Mouse (Mus musculus) midbrain, postnatal 0 days (tissue): ENCODE measurements at regions not wholly inside any gene's neighbourhood (a gene's known extent, or its start where the extent isn't known, plus 50 kb on each side); places are given as distances from the start of the nearest gene placed in this dataset.

Experiments
- ATAC-seq: fragments of 200-750 bp; cut with Nextera tagmentation; 2 replicates; pipeline ENCODE4 v1.8.0; 2017; ENCODE audit warnings: moderate number of reproducible peaks, mild to moderate bottlenecking, moderate TSS enrichment, moderate library complexity; ENCODE audit not compliant: low FRiP score
- DNase-seq: peaks from one replicate; pipeline ENCODE4 v3.0.0-alpha.2; 2015; ENCODE audit warnings: low spot score
- H3K27ac ChIP-seq: fragments of 300-500 bp; sonication (generic); 2 replicates; pipeline ENCODE4 v1.5.1; 2014; ENCODE audit warnings: low read depth, mild to moderate bottlenecking, low read length, mixed read lengths
- H3K27me3 ChIP-seq: fragments of 300-500 bp; sonication (generic); 2 replicates; pipeline ENCODE4 v1.6.1; 2014; ENCODE audit warnings: low read length, control low read depth, mixed read lengths; ENCODE audit not compliant: insufficient read depth
- H3K36me3 ChIP-seq: fragments of 300-500 bp; sonication (generic); 2 replicates; pipeline ENCODE4 v1.6.1; 2014; ENCODE audit warnings: low read length, control low read depth, mixed read lengths; ENCODE audit not compliant: insufficient read depth
- H3K4me1 ChIP-seq: fragments of 300-500 bp; sonication (generic); 2 replicates; pipeline ENCODE4 v1.6.1; 2014; ENCODE audit warnings: mild to moderate bottlenecking, control low read depth, antibody characterized with exemption, low read length, mixed read lengths; ENCODE audit not compliant: insufficient read depth
- H3K4me2 ChIP-seq: fragments of 300-500 bp; sonication (generic); 2 replicates; pipeline ENCODE4 v1.6.1; 2014; ENCODE audit warnings: low read depth, mild to moderate bottlenecking, low read length, mixed read lengths; ENCODE audit not compliant: poor library complexity, severe bottlenecking
- H3K4me3 ChIP-seq: fragments of 300-500 bp; sonication (generic); 2 replicates; pipeline ENCODE4 v1.5.1; 2014; ENCODE audit warnings: low read depth, mild to moderate bottlenecking, low read length, moderate library complexity
- H3K9ac ChIP-seq: fragments of 300-500 bp; sonication (generic); replicated peaks from 2 replicates; pipeline ENCODE4 v1.6.1; 2014; ENCODE audit warnings: mild to moderate bottlenecking, low read length, moderate library complexity, mixed read lengths; ENCODE audit not compliant: poor library complexity, severe bottlenecking
- H3K9me3 ChIP-seq: fragments of 300-500 bp; sonication (generic); 2 replicates; pipeline ENCODE4 v1.6.1; 2016; ENCODE audit warnings: low read length, control low read depth
- CTCF ChIP-seq: IDR thresholded peaks from 2 replicates; pipeline ENCODE4 v1.5.1; 2016; ENCODE audit warnings: antibody characterized with exemption, mild to moderate bottlenecking
- WGBS: fragments of 180-500 bp; shearing (Covaris S2); extraction: QIAGEN DNeasy Blood & Tissue Kit; methylation state at CpG from one replicate; pipeline ENCODE4 v1.1.7; 2014; 5-methylcytosine and 5-hydroxymethylcytosine counted together

DNA sequence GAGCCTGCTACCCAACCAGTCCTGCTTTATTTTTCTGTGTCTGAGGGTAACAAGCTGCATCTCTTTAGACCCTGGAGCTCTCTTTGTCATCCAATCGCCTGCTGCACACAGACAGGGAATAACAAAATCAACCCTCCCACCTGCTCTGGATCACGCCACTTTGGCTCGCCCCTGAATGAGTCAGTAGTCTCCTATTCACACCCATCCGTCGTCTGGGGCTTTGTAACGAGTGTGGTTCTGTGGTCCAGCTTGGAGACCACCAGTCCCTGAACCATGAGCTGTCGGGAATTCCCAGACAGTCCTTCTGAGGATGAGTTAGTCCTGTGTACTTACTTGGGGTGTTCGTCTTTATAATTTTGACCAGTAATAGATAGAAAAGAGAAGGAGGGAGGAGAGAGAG, 248.7 kb downstream of the Tgfb2 start:
- no peaks in the 10 kb centered on the region for H3K9me3 ChIP-seq
- H3K9ac ChIP-seq: no peak overlapping the region
- H3K27ac ChIP-seq: no peak overlapping the region
- H3K36me3 ChIP-seq: no peaks in the 10 kb centered on the region
- H3K4me3 ChIP-seq: no peak overlapping the region
- ATAC-seq: no peak
- no peak for DNase-seq
- TF ChIP-seq CTCF: no peak
- no peak overlapping the region for H3K4me2 ChIP-seq
- H3K4me1 ChIP-seq: no peaks in the 10 kb centered on the region
- H3K27me3 ChIP-seq: no peaks in the 10 kb centered on the region
- WGBS: 76% methylated on average over 8 of the region's 8 CpGs

DNA sequence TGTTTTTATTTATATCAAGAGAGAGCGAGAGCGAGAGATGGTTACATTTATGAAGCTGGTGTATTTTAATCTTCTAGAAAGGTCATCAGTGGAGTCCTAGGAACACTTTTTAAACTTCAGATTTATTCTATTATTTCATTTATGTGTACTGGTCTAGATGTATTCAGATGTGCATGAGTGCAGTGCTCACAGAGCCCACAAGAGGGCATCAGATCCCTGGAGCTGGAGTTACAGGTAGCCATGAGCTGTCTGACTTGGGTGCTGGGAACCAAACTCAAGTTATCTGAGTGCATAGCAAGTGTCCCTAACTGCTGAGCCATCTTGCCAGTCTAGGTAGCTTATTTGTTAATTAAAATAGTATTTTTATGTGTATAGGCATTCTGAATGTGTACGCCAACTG, 249.7 kb downstream of the Tgfb2 start:
- no peaks in the 10 kb centered on the region for H3K9me3 ChIP-seq
- DNase-seq: no peak
- H3K4me2 ChIP-seq: no peak overlapping the region
- H3K4me1 ChIP-seq: no peaks in the 10 kb centered on the region
- no peak for ATAC-seq
- peak; percentile 53 for TF ChIP-seq CTCF
- no peak overlapping the region for H3K9ac ChIP-seq
- no peak overlapping the region for H3K4me3 ChIP-seq
- H3K27ac ChIP-seq: no peak overlapping the region
- no peaks in the 10 kb centered on the region for H3K27me3 ChIP-seq
- no peaks in the 10 kb centered on the region for H3K36me3 ChIP-seq
- 98% methylated on average over 3 of the region's 3 CpGs for WGBS

DNA sequence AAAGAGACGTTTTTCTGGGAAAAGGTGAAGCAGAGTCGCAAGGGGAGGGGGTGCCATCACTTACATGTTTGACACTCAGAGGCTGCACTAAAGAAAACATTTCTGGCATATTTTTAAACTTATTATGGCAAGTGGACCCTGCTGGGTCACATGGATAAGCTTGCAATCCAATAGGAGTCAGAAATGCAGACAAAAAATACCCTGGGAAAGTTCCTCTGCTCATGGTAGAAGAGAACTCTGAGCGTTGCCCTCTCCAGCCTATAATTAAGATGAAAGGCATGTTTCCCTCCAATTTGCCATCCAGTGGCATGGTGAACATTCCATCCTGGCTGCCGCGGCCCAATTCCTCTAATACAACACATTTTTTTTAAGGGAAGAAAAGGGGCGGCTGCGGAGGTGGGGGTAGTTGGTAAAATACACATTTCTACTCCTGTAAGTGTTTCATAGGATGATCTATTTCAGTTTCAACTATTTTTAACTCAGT, 250.6 kb downstream of the Tgfb2 start:
- 86% methylated on average over 7 of the region's 7 CpGs for WGBS
- no peaks in the 10 kb centered on the region for H3K27me3 ChIP-seq
- no peaks in the 10 kb centered on the region for H3K4me1 ChIP-seq
- no peak overlapping the region for H3K4me3 ChIP-seq
- no peak overlapping the region for H3K4me2 ChIP-seq
- no peaks in the 10 kb centered on the region for H3K9me3 ChIP-seq
- H3K9ac ChIP-seq: no peak overlapping the region
- no peak for ATAC-seq
- no peak for TF ChIP-seq CTCF
- DNase-seq: no peak
- H3K36me3 ChIP-seq: no peaks in the 10 kb centered on the region
- no peak overlapping the region for H3K27ac ChIP-seq

DNA sequence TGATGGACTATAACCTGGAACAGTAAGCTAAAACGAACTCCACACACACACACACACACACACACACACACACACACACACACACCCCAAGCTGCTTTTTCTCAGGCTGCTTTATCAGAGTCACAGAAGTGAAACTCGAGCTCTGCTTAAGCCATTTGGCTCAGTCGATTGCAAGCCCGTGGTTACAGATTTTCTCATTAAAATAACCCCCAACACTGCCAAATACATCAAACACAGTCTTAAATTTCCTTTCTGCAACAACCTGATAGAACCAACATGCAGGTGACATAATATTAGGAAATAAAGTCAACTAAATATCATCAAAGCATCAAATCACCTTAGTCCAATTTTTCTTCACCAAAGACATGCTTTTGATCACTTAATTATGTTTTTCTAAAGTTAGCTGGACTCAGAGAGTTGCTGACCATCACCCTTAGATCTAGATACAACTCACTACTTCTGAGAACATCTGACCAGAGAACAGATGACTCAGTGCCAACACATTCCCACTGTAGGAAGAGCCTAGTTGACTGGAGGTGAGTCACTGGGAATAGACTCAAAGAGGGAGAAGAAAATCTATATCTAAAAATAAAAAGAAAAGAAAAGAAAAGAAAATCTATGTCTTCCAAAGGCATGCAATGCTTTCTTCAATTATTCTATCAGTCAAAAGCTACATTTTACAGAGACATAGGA, 251.2 kb downstream of the Tgfb2 start:
- H3K4me1 ChIP-seq: no peaks in the 10 kb centered on the region
- WGBS: 63% methylated on average over 4 of the region's 4 CpGs

DNA sequence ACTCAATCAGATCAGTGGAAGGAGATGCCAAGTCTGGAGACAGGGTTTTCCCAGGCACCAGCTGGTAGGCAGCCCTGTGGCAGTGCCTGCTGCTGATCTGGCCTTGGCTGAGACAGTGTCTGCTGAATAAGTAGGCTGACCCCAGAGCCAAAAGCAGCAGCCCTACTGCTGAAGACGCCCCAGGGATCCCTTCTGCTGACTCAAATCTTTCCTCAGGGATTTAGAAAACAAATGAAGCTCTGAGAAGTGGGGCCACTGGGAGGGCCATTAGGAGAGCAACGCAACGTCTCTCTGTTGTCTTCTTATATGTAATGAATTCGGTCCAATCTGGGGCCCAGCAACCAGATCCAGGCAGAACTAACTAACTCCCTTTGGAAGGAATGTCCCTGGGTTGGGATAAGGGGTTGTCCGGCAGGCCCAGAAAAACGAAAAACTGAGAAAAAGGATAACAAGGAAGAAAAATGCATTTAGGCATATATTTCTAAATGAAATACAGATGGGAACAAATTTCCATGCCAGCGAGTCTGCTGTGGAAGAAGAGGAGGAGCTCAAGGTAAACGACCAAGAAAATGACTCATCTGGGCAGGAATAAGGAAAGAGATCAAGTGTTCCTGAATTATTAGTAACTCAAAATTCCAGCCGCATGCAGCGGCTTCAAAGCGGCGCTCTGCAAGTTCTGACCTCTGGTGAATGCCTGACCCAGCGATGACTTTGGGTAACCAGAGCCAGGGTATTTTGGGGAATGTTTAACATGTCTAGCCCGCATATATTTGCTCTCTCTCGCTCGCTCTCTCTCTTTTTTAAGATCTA, 256.7 kb downstream of the Tgfb2 start:
- no peaks in the 10 kb centered on the region for H3K4me1 ChIP-seq
- H3K36me3 ChIP-seq: no peaks in the 10 kb centered on the region
- no peaks in the 10 kb centered on the region for H3K27me3 ChIP-seq
- no peak overlapping the region for H3K27ac ChIP-seq
- H3K9ac ChIP-seq: no peak overlapping the region
- peak; percentile 73 for DNase-seq
- ATAC-seq: no peak
- TF ChIP-seq CTCF: no peak
- no peak overlapping the region for H3K4me3 ChIP-seq
- 45% methylated on average over 16 of the region's 16 CpGs for WGBS
- no peak overlapping the region for H3K4me2 ChIP-seq
- H3K9me3 ChIP-seq: no peaks in the 10 kb centered on the region

More for the DNA sequence above, 251.2 kb downstream of the Tgfb2 start:
- TF ChIP-seq CTCF: no peak
- Histone ChIP-seq H3K9ac (no peak overlapping the region), H3K27me3 (no peaks in the 10 kb centered on the region), H3K36me3 (no peaks in the 10 kb centered on the region), H3K27ac (no peak overlapping the region), H3K4me3 (no peak overlapping the region), H3K4me2 (no peak overlapping the region), H3K9me3 (no peaks in the 10 kb centered on the region)
- DNase-seq (no peak), ATAC-seq (no peak)

DNA sequence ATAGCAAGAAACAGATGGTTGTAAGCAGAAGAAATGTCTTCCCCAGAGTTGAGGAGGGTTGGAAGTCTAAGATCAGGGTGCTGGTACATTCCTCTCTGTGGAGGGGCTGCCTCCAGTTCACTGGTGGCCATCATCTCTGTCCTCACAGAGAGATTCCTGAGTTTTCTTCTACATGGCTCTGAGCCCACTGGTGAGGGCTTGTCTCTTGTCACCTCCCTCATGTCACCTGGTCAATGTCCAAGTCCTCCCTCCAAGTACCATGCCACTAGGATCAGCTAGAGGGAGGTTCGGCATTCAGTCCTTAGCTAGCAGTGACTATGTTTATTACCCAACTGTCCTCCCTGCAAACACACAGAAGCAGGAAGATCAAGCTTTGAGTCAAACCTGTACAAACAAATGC, 258.3 kb downstream of the Tgfb2 start:
- Histone ChIP-seq H3K36me3 (no peaks in the 10 kb centered on the region), H3K9me3 (no peaks in the 10 kb centered on the region), H3K27ac (no peak overlapping the region), H3K4me1 (no peaks in the 10 kb centered on the region), H3K4me3 (no peak overlapping the region), H3K4me2 (no peak overlapping the region), H3K9ac (no peak overlapping the region), H3K27me3 (no peaks in the 10 kb centered on the region)
- 89% methylated on average over 1 of the region's 1 CpGs for WGBS
- TF ChIP-seq CTCF: no peak
- DNase-seq (no peak), ATAC-seq (no peak)
